ENCODE assay signal across 8 mouse cellular contexts in the genomic region with DNA sequence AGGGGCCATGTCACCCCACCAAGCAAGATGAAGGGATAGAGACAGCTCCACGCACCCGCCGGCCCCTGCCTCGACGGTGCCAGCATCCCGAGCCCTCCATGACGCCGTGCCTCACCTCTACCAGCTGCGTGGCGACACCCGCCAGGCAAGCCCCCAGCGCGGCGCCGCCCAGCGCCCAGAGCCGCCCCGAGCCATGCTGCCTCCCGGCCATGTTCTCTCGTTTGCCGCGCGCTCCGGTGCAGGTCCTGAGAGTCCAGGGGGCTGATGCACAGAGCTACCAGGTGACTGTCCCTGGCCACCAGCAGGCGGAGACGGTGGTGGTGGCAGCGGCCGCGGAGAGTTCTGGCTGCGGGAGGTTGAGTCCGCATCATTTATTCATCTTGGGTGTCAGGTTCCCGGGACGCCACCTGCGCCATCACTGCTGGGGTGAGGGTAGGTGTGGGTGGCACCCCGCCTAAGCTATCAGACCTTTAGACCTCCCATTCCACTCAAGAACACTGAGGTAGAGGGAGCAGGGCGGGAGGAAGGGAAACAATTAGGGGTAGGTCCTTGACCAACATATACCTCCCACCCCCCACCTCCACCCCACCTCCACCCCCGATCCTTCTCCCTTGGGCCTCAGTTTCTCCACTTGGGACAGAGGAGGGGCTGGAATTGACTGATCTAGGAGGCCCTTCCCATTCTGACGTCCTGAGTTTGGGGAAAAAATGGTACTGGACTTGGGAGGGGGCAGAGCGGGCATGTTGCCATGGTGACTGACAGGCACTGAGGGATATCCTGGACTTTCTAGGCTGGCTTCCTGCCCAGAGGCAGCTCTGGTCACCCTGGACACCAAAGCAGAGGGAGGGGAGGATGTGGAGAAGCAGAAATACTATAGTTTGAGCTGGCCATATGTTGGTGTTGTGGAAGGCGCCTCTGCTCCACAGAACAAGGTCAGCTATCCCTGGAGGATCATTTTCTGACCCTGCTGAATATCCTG. TPM values are rescaled to one million over a fixed set of nuclear protein-coding genes. Genes with fewer than 3 reads are reported as not detected.
A peak's percentile ranks its signal among the peaks of the same experiment; 100 is the strongest.
DNase-seq lines count a peak whose midpoint lies in the region; ATAC-seq and TF ChIP-seq lines count a peak whose summit lies in the region.

No protein-coding gene starts in this region.

- no peaks in the 10 kb centered on the region for H3K36me3 ChIP-seq in neural tube, embryonic 11.5 days (ENCODE audit: control insufficient read depth, insufficient read depth, low read length)
- no peaks in the 10 kb centered on the region for H3K36me3 ChIP-seq in hindbrain, postnatal 0 days (ENCODE audit: insufficient read depth, low read length)
- H3K36me3 ChIP-seq in liver, embryonic 11.5 days (ENCODE audit: control insufficient read depth, insufficient read depth, low read length), result no peaks in the 10 kb centered on the region
- H3K36me3 ChIP-seq in small intestine, adult 2 months (ENCODE audit: control insufficient read depth, insufficient read depth, low read length), result no peaks in the 10 kb centered on the region

- H3K9ac ChIP-seq in neural tube, embryonic 11.5 days (ENCODE audit: low read length), result peak overlapping the region; percentile 22; the same call in 1 of the 2 replicates
- peak overlapping the region; percentile 46 for H3K9ac ChIP-seq in hindbrain, postnatal 0 days (replicated peaks; ENCODE audit: low read length)
- H3K9ac ChIP-seq in liver, embryonic 11.5 days (ENCODE audit: low read depth, low read length), result no peak overlapping the region

- peak; percentile 49 for ATAC-seq in neural tube, embryonic 11.5 days (ENCODE audit: insufficient read depth, low FRiP score, low TSS enrichment)
- peak; percentile 85 for ATAC-seq in hindbrain, postnatal 0 days
- no peak for ATAC-seq in liver, embryonic 11.5 days (replicated peaks; ENCODE audit: low FRiP score)

- H3K27ac ChIP-seq in neural tube, embryonic 11.5 days (ENCODE audit: low read depth, low read length), result no peak overlapping the region; the same call in 1 of the 2 replicates
- H3K27ac ChIP-seq in hindbrain, postnatal 0 days, result peak overlapping the region; percentile 60
- H3K27ac ChIP-seq in liver, embryonic 11.5 days (ENCODE audit: low read depth, low read length), result no peak overlapping the region; the same call in 1 of the 2 replicates
- H3K27ac ChIP-seq in small intestine, adult 2 months (ENCODE audit: insufficient read depth, low read depth, low read length), result no peak overlapping the region

- TF ChIP-seq CTCF in hindbrain, postnatal 0 days (IDR thresholded peaks at IDR 0.05; ENCODE audit: low read depth), result peak; percentile 46
- no peak for TF ChIP-seq CTCF in small intestine, adult 2 months (IDR thresholded peaks at IDR 0.05; ENCODE audit: extremely low read depth, insufficient read length, insufficient replicate concordance, low read depth, low read length)

- H3K9me3 ChIP-seq in neural tube, embryonic 11.5 days (ENCODE audit: control insufficient read depth, low read length), result no peaks in the 10 kb centered on the region
- no peaks in the 10 kb centered on the region for H3K9me3 ChIP-seq in hindbrain, postnatal 0 days (ENCODE audit: low read length)
- H3K9me3 ChIP-seq in liver, embryonic 11.5 days (ENCODE audit: control insufficient read depth, low read length), result no peaks in the 10 kb centered on the region

- TF ChIP-seq POLR2A in small intestine, adult 2 months (IDR thresholded peaks at IDR 0.05; ENCODE audit: low read depth, low read length), result no peak

- 11% methylated on average over 40 of the region's 40 CpGs for WGBS in neural tube, embryonic 11.5 days
- 4% methylated on average over 40 of the region's 40 CpGs for WGBS in hindbrain, postnatal 0 days
- 12% methylated on average over 40 of the region's 40 CpGs for WGBS in liver, embryonic 11.5 days
- 27% methylated on average over 40 of the region's 40 CpGs for WGBS in small intestine, adult 2 months

- H3K4me3 ChIP-seq in neural tube, embryonic 11.5 days (ENCODE audit: low read depth, low read length), result peak overlapping the region; percentile 19
- peak overlapping the region; percentile 38 for H3K4me3 ChIP-seq in hindbrain, postnatal 0 days (ENCODE audit: low read length)
- peak overlapping the region; percentile 29 for H3K4me3 ChIP-seq in liver, embryonic 11.5 days (ENCODE audit: low read depth, low read length)
- H3K4me3 ChIP-seq in small intestine, adult 2 months (ENCODE audit: low read depth, low read length), result peak overlapping the region; percentile 20

- peak; percentile 61 for DNase-seq in adrenal gland, adult 2 months
- DNase-seq in adrenal gland, adult 18-20 months (ENCODE audit: low spot score in 2 of 2), result no peak
- peak; percentile 59 for DNase-seq in neural tube, embryonic 11.5 days (ENCODE audit: low spot score)
- no peak for DNase-seq in neural tube, embryonic 10.5 days (ENCODE audit: extremely low spot score, low spot score)
- DNase-seq in hindbrain, postnatal 0 days (ENCODE audit: low spot score), result peak; percentile 93
- no peak for DNase-seq in liver, embryonic 11.5 days (ENCODE audit: low spot score)
- DNase-seq in gastrocnemius, adult 18-20 months (ENCODE audit: low spot score), result no peak

- H3K4me1 ChIP-seq in neural tube, embryonic 11.5 days (ENCODE audit: control insufficient read depth, insufficient read depth, low read length), result peaks cover 21% of the 10 kb centered on the region
- peaks cover 20% of the 10 kb centered on the region for H3K4me1 ChIP-seq in hindbrain, postnatal 0 days (ENCODE audit: insufficient read depth, low read length)
- peaks cover 14% of the 10 kb centered on the region for H3K4me1 ChIP-seq in liver, embryonic 11.5 days (replicated peaks; ENCODE audit: control insufficient read depth, insufficient read depth, low read length)
- peaks cover 34% of the 10 kb centered on the region for H3K4me1 ChIP-seq in small intestine, adult 2 months (ENCODE audit: control insufficient read depth, insufficient read depth, insufficient read length, low read length)

- peak overlapping the region; percentile 57 for H3K4me2 ChIP-seq in neural tube, embryonic 11.5 days (ENCODE audit: low read depth)
- H3K4me2 ChIP-seq in hindbrain, postnatal 0 days (ENCODE audit: low read depth, low read length), result peak overlapping the region; percentile 69
- H3K4me2 ChIP-seq in liver, embryonic 11.5 days, result peak overlapping the region; percentile 55

- peaks cover 11% of the 10 kb centered on the region for H3K27me3 ChIP-seq in neural tube, embryonic 11.5 days (ENCODE audit: control insufficient read depth, insufficient read depth, low read length)
- H3K27me3 ChIP-seq in hindbrain, postnatal 0 days (ENCODE audit: insufficient read depth, low read length), result no peaks in the 10 kb centered on the region
- peaks cover 33% of the 10 kb centered on the region for H3K27me3 ChIP-seq in liver, embryonic 11.5 days (replicated peaks; ENCODE audit: control insufficient read depth, insufficient read depth, low read length)
- H3K27me3 ChIP-seq in small intestine, adult 2 months (ENCODE audit: control insufficient read depth, insufficient read depth, low read length), result peaks cover 3% of the 10 kb centered on the region; the same call in 1 of the 2 replicates

RNA-seq across cellular contexts. Expression of a gene that starts 5.7 kb away (rescaled TPM):
- 10 to 100 TPM; 13.3 to 20.2 TPM for total RNA-seq in adrenal gland, adult 2 months (2021)
- 43.0 and 52.5 TPM in 2 replicates for polyA plus RNA-seq in adrenal gland, adult 2 months (2012; rRNA removed)
- 10 to 100 TPM; 16.5 to 32.6 TPM for total RNA-seq in adrenal gland, adult 18-20 months (2021)
- 1.1 and 1.4 TPM in 2 replicates for polyA plus RNA-seq in neural tube, embryonic 11.5 days (2014; fragmentation: Nextera tagmentation; extraction: Ambion mirVana)
- total RNA-seq in hindbrain, postnatal 0 days (2014; rRNA removed), result 10.7 and 16.3 TPM in 2 replicates
- polyA plus RNA-seq in hindbrain, postnatal 0 days (2015; fragmentation: Nextera tagmentation; extraction: Ambion mirVana), result 2.2 and 2.5 TPM in 2 replicates
- 2.5 and 3.6 TPM in 2 replicates for polyA plus RNA-seq in liver, embryonic 11.5 days (2014; fragmentation: Nextera tagmentation; extraction: Ambion mirVana)
- polyA plus RNA-seq in small intestine, adult 2 months (2012; rRNA removed), result 16.2 and 19.0 TPM in 2 replicates
- total RNA-seq in gastrocnemius, adult 18-20 months (2021), result 1 to 10 TPM; 4.2 to 4.7 TPM

RNA-seq across cellular contexts. Expression of a gene that starts 5.9 kb away (rescaled TPM):
- total RNA-seq in adrenal gland, adult 2 months (2021), result 1 to 10 TPM; 2.0 to 3.9 TPM
- 2.2 and 4.6 TPM in 2 replicates for polyA plus RNA-seq in adrenal gland, adult 2 months (2012; rRNA removed)
- 1 to 10 TPM; 2.1 to 4.7 TPM for total RNA-seq in adrenal gland, adult 18-20 months (2021)
- 0.32 and 0.70 TPM in 2 replicates for polyA plus RNA-seq in neural tube, embryonic 11.5 days (2014; fragmentation: Nextera tagmentation; extraction: Ambion mirVana)
- total RNA-seq in hindbrain, postnatal 0 days (2014; rRNA removed), result 5.7 and 6.8 TPM in 2 replicates
- polyA plus RNA-seq in hindbrain, postnatal 0 days (2015; fragmentation: Nextera tagmentation; extraction: Ambion mirVana), result 6.2 and 7.1 TPM in 2 replicates
- 0.96 and 1.5 TPM in 2 replicates for polyA plus RNA-seq in liver, embryonic 11.5 days (2014; fragmentation: Nextera tagmentation; extraction: Ambion mirVana)
- 0.76 and 0.82 TPM in 2 replicates for polyA plus RNA-seq in small intestine, adult 2 months (2012; rRNA removed)
- total RNA-seq in gastrocnemius, adult 18-20 months (2021), result 1 to 10 TPM in 1 of 2 experiments, under 1 TPM in 1; 0.91 to 1.0 TPM

RNA-seq across cellular contexts. Expression of a gene that starts 16.2 kb away (rescaled TPM):
- not detected for total RNA-seq in adrenal gland, adult 2 months (2021)
- not detected in 2 replicates for polyA plus RNA-seq in adrenal gland, adult 2 months (2012; rRNA removed)
- not detected for total RNA-seq in adrenal gland, adult 18-20 months (2021)
- not detected in 2 replicates for polyA plus RNA-seq in neural tube, embryonic 11.5 days (2014; fragmentation: Nextera tagmentation; extraction: Ambion mirVana)
- total RNA-seq in hindbrain, postnatal 0 days (2014; rRNA removed), result 1.2 TPM in 2 replicates
- 1.4 and 1.7 TPM in 2 replicates for polyA plus RNA-seq in hindbrain, postnatal 0 days (2015; fragmentation: Nextera tagmentation; extraction: Ambion mirVana)
- 43.0 and 51.7 TPM in 2 replicates for polyA plus RNA-seq in liver, embryonic 11.5 days (2014; fragmentation: Nextera tagmentation; extraction: Ambion mirVana)
- not detected in 2 replicates for polyA plus RNA-seq in small intestine, adult 2 months (2012; rRNA removed)
- not detected for total RNA-seq in gastrocnemius, adult 18-20 months (2021)

RNA-seq across cellular contexts. Expression of a gene that starts 29.7 kb away (rescaled TPM):
- total RNA-seq in adrenal gland, adult 2 months (2021), result not detected
- not detected in 2 replicates for polyA plus RNA-seq in adrenal gland, adult 2 months (2012; rRNA removed)
- total RNA-seq in adrenal gland, adult 18-20 months (2021), result not detected
- polyA plus RNA-seq in neural tube, embryonic 11.5 days (2014; fragmentation: Nextera tagmentation; extraction: Ambion mirVana), result not detected in 2 replicates
- total RNA-seq in hindbrain, postnatal 0 days (2014; rRNA removed), result not detected in 2 replicates
- not detected in 2 replicates for polyA plus RNA-seq in hindbrain, postnatal 0 days (2015; fragmentation: Nextera tagmentation; extraction: Ambion mirVana)
- not detected in 2 replicates for polyA plus RNA-seq in liver, embryonic 11.5 days (2014; fragmentation: Nextera tagmentation; extraction: Ambion mirVana)
- polyA plus RNA-seq in small intestine, adult 2 months (2012; rRNA removed), result not detected in 2 replicates
- total RNA-seq in gastrocnemius, adult 18-20 months (2021), result not detected

RNA-seq across cellular contexts. Expression of a gene that starts 39.6 kb away (rescaled TPM):
- not detected for total RNA-seq in adrenal gland, adult 2 months (2021)
- not detected in 2 replicates for polyA plus RNA-seq in adrenal gland, adult 2 months (2012; rRNA removed)
- not detected for total RNA-seq in adrenal gland, adult 18-20 months (2021)
- 0.20 TPM in 1 of 2 replicates, not detected in the other for polyA plus RNA-seq in neural tube, embryonic 11.5 days (2014; fragmentation: Nextera tagmentation; extraction: Ambion mirVana)
- total RNA-seq in hindbrain, postnatal 0 days (2014; rRNA removed), result 0.47 TPM in 1 of 2 replicates, not detected in the other
- polyA plus RNA-seq in hindbrain, postnatal 0 days (2015; fragmentation: Nextera tagmentation; extraction: Ambion mirVana), result 0.16 and 0.29 TPM in 2 replicates
- not detected in 2 replicates for polyA plus RNA-seq in liver, embryonic 11.5 days (2014; fragmentation: Nextera tagmentation; extraction: Ambion mirVana)
- not detected in 2 replicates for polyA plus RNA-seq in small intestine, adult 2 months (2012; rRNA removed)
- not detected for total RNA-seq in gastrocnemius, adult 18-20 months (2021)

Comparison
In these comparisons a context has a peak if more than half of its experiments do, and no peak if none do; other contexts are left out.
1. DNase-seq: peak in adrenal gland, adult 2 months (single experiment), neural tube, embryonic 11.5 days (single experiment) and hindbrain, postnatal 0 days (single experiment); none in adrenal gland, adult 18-20 months (0 of 2), neural tube, embryonic 10.5 days (single experiment), liver, embryonic 11.5 days (single experiment) and gastrocnemius, adult 18-20 months (single experiment).
2. RNA of a gene that starts 16.2 kb away (polyA plus RNA-seq): 43.0 to 51.7 TPM in liver, embryonic 11.5 days; 1.4 to 1.7 TPM in hindbrain, postnatal 0 days, not detected in neural tube, embryonic 11.5 days, not detected in adrenal gland, adult 2 months and not detected in small intestine, adult 2 months; every median in the first group is over 10 times any median in the second.
3. Peak in every context shown above with its lines, with median percentiles within 50 percentile points of each other: H3K4me2 ChIP-seq and H3K4me3 ChIP-seq.